Mouse (Mus musculus): ENCODE results near the gene Uqcr11.

Uqcr11 gene

DNA sequence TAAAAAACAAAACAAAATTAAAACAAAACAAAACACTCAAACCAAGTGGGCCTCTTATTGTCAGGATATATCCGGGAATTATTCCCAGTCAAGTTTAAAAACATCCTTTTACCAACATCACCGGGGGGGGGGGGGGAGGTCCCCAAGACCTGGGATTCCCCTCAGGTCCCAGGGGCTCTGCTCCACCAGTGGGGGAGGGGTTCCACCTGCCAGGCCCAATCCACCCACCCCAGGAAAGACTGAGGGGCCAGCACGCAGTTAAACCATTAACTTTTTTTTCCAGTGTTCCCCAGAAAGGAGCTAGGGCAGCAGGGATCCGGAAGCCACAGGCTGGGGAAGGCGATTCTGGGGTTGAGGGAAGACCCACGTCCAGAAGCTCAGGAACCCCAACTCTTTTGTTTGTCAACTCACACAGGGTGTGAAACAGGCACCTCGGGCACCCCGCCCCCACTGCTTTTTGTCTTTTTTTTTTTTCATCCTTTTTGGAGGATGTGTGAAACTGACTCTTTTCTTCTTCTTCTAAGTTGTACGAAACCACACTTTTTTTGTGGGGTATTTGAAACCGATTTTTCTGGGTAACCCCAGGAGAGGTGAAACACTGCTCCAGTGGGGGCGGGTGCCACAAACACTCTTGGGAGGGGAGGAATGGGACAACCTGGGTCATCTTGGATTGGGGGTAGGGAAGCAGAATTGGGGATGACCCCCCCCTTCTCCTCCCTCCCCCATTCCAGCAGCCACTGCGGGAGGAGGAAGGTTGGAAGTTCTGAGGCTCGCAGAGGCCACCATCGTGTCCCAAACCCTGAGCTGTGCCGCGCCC lies 25.1 kb upstream of the Uqcr11 start:
- DNase-seq (ENCODE audit: low spot score), result no peak

DNA sequence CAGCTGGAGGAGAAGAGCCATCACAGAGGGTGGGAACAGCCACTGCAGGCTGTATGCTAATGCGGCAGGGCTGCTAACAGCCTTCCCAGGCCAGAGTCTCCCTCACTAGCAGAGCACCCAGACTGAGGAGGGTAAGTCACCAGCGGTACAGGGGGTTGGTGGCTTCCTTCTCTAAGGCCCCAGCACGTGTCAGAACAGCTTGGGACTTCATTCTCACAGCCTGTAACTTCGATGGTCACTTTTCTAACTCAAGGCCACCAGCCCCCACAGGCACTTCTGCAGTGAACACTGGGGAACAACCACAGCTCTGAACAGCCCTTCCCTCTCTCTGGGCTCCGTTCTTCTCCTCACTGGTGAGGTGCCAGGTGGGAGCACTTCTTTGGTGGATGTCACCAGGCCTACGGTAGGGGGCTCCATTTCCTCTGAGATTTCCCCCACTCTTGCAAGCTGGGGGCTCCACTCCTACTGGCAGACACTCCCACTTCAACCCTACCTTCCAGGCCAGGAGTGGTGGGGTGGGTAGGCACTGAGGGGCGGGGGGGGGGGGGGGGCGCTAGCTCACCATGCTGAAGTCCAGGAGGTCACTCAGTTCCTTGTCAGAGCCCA lies 23.8 kb upstream of the Uqcr11 start:
- DNase-seq (ENCODE audit: low spot score), result no peak

DNA sequence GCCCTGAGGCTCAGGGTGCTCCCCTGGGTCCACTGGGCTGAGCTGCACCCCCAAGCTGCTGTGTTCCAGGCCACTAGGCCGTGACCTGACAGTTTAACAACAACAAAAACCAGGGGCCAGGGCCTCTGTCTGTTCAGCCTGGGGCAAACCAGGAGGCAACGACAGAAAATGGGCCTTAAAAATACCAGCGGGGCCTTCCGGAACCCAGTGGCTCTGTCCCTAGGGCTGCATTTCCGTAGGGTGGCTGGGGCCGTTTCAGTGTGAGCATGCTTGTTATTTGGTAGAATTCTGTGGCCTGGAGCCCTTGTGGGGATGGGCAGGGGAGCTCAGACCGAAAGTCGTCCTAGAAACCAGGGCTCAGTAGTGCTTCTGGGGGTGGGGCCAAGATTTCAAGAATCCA lies 23.2 kb upstream of the Uqcr11 start:
- DNase-seq (ENCODE audit: low spot score), result no peak

DNA sequence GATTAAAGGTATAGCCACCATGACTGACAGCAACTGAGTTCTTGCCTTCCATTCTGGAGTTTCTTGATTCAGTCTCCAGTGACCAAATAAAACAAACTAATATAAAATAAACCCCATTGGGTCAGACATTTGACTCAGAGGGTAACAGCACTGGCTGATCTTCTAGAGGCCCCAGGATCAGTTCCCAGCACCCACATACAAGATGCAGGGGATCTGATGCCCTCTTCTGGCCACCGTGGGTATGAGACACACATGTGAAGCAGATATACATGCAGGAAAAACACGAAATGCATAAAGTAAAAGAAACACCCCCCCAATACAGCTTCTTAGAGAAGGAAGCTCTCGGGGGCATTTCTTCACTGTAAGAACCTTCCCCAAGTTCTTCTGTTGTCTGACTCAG lies 18.4 kb upstream of the Uqcr11 start:
- no peak for DNase-seq (ENCODE audit: low spot score)

DNA sequence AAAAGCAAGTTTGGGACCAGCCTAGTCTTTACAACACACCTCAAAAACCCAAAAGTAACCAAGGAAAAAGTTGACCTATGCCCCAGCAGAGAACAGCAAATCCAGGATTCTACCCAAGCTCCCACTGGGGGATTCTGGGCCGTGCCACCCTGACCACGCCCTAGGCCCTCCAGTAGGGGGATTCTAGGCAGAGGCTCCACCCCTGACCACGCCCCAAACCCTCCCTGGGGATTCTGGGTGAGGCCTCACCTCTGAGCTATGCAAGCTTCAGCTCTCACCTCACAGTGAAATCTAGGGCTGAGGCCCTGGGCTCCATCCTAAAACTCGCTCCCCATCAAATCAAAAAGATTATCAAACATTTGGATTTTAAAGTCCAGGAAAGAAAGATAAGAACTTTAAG lies 16.9 kb upstream of the Uqcr11 start:
- DNase-seq (ENCODE audit: low spot score), result no peak

DNA sequence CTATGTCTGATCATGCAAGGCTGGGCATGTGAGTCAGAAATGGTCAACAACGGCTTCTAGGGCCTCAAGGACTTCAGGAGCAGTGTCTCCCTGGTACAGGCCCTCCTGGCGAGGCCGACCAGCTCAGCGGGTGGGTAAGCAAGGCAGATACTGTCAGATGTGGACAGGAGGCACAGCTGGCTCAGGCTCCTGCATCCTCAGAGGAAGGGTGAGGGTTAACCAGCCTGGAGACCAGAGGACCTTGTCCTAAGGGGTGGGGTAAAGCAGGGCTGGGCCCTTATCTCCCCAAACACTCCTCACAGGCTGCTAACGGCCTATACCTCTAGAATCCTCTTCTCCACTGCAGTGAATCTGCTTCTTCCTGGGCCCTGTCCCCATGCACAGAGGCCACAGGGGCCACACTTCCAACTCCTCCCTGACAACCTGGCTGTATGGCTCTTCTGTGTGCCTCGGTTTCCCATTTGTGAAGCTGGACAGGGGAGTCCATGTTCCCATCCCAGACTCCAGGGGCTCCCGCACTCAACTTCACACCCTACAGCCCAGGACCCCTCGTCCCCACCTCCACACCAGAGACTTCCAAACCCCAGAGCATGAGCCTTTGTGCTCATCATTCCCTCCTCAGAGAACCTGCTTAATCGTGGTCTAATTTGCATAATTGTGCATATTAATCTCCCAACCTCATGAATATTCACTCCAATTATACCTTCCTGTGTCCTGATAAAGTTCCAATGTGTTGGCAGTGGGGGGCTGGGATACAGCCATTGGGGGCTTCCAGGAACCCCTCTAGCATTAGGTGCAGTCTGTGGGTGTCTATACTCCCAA lies 15.2 kb upstream of the Uqcr11 start:
- no peak for DNase-seq (ENCODE audit: low spot score)

DNA sequence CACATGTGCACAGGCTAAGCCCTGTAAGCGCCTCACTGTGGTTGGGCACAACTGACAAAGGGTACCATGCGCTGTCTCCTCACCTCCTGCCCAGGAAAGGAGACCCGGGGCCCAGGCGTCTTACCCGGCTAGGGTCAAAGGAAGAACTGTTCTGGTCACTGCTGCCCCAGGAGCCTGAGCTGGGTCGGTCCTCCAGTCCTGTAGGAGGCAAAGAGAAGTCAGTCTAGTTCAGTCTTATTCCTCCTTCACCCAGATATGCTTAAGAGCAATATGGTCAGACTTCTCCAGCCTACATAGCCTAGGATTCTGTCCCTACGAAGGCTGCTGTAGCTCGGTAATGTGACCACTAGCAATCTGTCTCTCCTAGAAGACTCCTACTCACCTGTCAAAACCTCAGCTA lies 14.6 kb upstream of the Uqcr11 start:
- no peak for DNase-seq (ENCODE audit: low spot score)

DNA sequence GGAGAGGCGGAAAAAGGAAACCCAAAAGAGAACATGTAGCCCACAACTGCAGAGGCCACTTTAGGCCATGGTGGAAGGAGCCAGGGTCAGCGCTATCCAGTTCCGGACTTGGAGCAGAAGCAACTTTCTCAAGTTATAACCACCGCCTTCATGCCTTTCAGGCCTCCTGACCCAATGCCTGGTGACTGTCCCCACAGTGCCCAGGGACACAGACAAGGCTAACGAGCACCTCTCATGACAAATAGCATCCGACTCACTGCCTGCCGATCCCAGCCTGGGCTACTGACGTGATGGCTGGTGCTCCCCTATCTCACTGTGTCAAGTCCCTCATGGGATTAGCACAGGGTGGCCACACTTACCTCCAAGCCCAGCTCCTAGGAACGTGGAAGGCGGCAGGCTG lies 14.1 kb upstream of the Uqcr11 start:
- DNase-seq (ENCODE audit: low spot score), result no peak

DNA sequence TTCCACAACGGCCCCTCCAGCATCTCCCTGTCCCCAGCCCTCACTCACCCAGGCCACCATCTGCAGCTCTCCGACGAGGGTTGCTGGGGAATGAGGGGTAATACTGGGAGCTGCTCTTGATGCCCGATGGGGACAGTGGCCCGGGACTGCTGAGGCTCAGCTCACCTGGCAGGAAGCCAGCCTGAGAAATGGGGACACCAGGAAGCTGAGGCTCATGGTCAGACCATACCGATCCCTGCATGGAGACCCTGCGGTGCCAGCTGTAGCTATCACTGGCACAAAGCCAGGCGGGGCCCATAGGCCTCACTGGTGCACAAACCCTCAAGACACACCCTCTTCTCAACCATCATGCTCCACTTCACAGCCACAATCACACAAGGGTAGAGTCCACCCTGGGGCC lies 12.8 kb upstream of the Uqcr11 start:
- no peak for DNase-seq (ENCODE audit: low spot score)

DNA sequence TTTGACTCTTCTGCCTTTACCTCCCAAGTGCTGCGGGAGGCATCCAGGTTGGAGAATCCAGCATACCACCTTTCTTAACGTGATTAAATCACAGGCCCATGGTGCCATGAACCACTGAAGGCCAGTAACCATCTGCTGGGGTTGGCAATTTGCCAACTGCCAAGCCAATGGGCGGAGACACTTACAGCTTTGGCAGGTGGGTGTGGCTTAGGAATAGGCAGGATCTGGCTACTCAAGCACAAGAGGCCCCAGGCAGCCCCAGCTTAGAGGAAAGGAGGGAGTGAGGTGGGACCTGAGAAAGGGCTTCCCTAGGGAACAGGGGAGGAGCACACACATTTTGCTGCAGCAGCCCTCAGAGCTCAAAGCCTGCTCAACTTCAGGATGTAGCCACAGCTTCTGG lies 11.7 kb upstream of the Uqcr11 start:
- DNase-seq (ENCODE audit: low spot score), result no peak

DNA sequence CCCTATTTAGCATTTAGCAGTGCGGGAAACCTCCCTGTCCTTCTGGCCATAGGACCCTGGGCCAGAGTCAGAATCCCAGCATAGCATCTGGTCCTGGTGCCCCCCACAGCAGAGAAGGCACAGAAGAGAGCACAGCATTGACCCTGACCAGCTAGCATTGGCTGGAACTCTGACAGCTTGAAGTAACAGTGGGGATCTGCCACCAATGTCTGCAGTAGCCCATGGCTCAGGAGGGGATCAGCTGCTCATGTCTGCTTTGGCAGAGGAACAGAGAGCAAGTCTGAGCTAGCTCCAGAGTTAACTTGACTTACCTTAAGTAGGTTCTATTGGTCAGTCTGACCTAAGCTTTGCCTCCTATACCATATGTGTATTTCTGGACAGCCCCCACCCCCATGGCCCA lies 11.2 kb upstream of the Uqcr11 start:
- no peak for DNase-seq (ENCODE audit: low spot score)

DNA sequence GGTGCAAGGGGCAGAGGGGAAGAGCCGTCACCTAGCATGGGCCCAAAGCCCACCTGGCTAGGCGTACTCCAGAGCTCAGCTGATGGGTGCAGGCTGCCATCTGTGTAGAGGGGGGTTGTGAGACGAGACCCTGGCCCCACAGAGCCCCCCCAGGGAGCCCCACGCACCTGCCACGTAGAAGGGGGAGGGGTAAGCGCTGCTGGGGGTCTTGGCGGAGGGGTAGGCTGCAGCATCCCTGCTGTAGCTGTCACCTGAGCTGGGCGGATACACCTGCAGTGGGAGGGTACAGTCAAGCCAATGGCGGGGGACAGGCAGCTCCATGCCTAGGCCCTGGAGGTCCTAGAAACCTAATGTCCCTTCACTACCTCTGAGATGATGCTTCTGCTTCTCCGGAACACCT lies 10.7 kb upstream of the Uqcr11 start:
- no peak for DNase-seq (ENCODE audit: low spot score)

DNA sequence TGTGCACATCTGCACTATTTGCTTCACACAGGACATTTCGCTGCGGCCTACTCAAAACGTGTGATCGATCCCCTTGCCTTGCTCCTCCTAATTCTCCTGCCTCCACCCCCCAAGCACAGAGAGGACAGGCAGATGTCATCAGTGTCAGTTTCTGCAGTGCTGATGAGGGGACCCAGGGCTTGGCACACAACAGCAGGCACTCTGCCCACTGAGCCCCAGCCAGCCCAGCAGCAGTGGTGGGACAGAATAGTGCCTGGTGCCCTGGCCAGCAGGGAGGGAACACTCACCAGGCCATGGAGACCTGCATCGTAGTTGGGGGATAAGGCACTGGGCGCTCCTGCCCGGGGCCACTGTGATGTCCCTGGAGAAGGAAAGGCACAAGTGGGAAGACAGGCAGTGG lies 8.9 kb upstream of the Uqcr11 start:
- DNase-seq (ENCODE audit: low spot score), result no peak

DNA sequence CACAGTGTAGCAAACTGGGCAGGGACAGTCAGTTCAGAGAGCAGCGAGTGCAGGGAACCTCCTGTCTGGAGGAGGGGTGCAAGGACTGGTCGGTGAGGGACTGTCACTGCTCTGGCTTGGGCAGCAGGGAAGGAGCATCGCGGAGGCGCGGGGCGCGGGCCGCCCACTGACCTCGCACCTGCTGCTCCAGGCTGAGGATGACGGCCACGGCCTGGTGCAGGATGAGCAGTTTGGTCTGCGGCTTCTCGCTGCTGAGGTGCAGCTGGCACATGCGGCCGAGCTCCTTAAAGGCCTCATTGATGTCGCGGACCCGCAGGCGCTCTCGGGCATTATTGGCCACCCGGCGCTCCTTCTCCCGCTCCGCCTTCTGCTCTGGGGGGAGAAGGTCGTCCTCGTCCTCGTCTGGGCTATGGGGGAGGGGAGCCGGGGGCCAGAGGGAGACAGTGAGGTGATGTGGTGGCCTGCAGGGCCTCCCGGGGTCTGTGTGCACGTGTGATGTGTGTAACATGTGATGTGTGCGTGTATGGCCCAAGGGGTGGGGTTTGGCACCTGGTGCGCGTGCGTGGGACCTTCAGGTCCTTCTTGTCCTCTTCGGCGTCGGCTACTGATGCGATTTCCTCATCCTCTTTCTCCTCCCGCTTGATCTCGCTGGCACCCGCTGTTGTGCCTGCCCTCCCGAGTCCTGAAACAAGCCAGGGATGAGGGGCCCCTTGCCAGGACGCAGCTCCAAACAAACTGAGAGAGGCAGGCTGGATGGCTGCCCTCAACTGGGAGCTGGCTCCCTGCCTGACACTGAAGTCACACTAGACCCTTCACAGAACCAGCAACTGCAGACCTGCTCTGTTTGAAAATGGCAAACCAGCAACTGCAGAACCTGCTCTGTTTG lies 6.3 kb upstream of the Uqcr11 start:
- DNase-seq (ENCODE audit: low spot score), result peak; percentile 57

DNA sequence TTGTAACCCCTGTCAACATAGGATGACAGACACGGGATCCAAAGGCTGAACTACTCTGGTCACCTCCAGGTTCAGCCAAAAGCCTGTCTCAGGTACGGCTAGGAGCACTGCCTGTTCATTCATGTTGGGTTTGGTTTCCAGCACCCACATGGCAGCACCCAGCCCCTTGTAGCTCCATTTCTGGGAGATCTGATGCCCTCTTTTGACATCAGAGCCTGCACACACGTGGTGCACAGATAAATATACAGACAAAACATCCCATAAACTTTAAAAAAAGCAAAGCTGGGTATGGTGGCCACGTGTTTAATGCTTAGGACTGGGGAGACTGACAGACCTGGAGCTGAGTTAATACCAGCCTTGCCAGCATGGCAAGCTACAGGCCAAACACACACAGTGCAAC lies 1.3 kb upstream of the Uqcr11 start:
- DNase-seq (ENCODE audit: low spot score), result no peak

DNA sequence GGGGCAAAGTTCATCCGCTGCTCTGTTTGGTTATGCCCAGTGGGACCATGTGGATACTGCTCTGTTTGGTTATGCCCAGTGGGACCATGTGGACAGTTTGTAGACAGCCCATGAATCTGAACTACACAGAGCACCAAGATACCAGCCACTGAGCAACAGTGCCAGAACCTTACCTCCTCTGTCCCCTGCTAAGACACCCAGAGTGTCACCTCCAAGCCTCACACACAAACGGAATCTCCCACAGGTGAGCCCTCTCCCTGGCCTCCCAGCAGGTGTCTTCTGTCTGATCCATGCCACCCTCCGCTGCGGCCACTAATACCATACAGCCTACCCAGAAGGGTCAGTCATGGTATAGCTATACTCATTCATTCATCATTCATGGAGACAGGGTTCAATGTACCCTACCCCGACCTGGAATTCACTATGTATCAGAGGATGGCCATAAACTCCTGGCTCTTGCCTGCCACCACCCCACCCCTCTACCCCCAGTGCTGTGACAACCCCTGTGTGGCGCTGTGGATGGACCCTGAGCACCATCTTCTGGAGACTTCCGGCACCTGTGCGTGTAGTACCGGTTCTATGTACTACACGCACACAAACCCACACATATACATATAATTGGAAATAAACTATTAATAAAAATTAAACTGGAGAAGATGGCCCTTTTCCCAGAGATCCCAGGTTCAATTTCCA lies 1.0 kb downstream of the Uqcr11 start:
- no peak for DNase-seq (ENCODE audit: low spot score)

DNA sequence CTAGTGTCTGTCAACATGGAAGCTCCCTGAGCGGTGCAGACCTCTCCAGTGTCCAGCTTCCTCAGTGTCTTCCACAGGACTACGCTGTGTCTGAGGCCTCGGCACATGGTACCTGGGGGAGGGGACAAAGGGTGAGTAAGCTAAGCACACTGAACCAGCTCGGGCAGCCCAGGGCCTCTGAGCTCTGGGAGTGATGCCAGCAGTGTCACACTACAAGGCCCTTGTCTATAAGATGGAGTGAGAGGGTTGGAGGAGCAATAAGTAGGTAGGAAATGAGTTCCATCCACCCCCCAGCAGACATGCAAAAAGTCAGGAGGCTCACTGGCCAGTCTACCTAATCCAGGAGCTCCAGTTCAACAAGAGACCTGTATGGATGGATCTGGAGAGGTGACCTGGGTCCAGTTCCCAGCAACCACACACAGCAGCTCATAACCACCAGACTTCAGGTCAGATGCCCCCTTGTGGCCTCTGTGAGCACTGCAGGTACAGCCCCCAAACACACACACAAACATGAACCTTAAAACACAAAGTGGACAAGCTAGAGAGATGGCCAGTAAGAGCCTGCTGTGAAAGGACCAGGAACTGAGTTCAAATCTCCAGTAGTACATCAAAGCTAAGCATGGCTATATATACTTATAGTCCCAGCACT lies 3.5 kb downstream of the Uqcr11 start:
- DNase-seq (ENCODE audit: low spot score), result no peak

DNA sequence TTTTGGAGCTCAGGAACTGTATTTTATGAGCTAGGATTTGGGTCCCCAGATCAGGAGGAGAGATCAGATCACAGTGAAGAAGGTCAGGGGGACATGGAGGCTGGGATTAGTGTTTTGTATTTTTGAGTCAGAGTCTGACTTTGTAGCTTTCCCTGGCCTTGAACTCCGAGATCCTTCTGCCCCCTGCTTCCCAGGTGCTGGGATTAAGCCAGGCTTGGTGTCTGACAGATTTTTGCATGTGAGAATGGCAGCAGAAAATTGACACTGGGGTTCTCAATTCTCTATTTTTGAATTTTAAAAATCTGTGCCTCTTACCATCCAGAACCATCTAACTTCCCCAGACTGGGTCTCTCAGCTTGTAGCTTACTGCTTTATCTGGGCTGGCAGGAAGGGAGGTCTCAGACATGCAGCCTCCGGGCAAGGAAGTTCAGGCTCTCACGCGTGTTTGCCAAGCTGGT lies 5.9 kb downstream of the Uqcr11 start:
- no peak for DNase-seq (ENCODE audit: low spot score)

DNA sequence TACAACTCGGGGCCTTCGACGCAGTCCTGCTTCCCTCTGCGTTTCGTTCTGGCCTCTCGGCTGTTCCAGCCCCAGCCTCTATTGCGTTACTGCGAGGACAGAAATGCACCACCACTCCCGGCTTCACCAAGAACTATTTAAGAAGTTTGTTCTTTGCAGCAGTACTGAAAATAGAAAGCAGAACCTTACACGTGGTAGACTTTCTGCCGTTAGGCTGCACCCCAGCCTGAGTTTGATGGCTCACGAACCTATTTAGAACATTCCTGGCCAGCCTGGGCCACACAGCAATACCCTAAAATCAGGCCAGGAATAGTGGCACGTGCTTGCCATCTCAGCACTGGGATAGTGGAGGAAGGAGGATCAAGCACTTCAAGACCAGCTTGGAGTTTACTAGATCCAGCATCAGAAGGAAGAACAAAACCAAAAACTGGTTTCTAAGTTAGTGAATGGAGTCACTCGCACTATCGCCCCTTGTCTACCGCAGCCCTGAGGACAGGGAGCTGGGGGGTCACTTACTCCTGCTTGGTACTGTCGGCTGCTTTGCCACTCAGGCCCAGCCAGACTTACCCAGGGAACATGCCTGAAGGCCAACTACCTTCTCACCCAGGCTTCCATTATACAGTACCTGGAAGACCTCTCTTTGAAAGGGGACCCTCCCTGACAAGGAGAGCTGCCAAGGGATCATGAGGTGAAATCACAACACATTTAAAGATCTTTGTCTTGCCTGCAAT lies 6.5 kb downstream of the Uqcr11 start:
- no peak for DNase-seq (ENCODE audit: low spot score)
